8 mouse cellular contexts compared by ENCODE assay signal in genomic region chr11:44469646-44470431, GRCm38 (mm10). TPM values are rescaled to one million over a fixed set of nuclear protein-coding genes. Genes with fewer than 3 reads are reported as not detected.
DNase-seq lines count a peak whose midpoint lies in the region; ATAC-seq and TF ChIP-seq lines count a peak whose summit lies in the region.

No protein-coding gene starts in this region.

- DNase-seq in cerebellum, adult 2 months: no peak
- DNase-seq in cerebellum, postnatal 25 days: no peak
- no peak for DNase-seq in thymus, adult 2 months
- no peak for DNase-seq in thymus, postnatal 14 days
- DNase-seq in adrenal gland, postnatal 25 days: no peak

- WGBS in cerebellum, adult 2 months: under 1% methylated on average over 59 of the region's 59 CpGs
- 1% methylated on average over 59 of the region's 59 CpGs for WGBS in thymus, adult 2 months
- WGBS in heart, embryonic 15.5 days: under 1% methylated on average over 59 of the region's 59 CpGs
- WGBS in liver, embryonic 16.5 days (ENCODE audit: insufficient replicate concordance): under 1% methylated on average over 59 of the region's 59 CpGs
- WGBS in stomach, embryonic 14.5 days: under 1% methylated on average over 59 of the region's 59 CpGs

- H3K9ac ChIP-seq in heart, embryonic 15.5 days: peak overlapping the region; percentile 88
- H3K9ac ChIP-seq in liver, embryonic 16.5 days (ENCODE audit: low read depth, low read length): peak overlapping the region; percentile 98
- H3K9ac ChIP-seq in stomach, embryonic 14.5 days (replicated peaks; ENCODE audit: low read depth, low read length): peak overlapping the region; percentile 88

- peak overlapping the region; percentile 79 for H3K4me2 ChIP-seq in heart, embryonic 15.5 days
- peak overlapping the region; percentile 93 for H3K4me2 ChIP-seq in liver, embryonic 16.5 days (ENCODE audit: low read depth, low read length)
- peak overlapping the region; percentile 68 for H3K4me2 ChIP-seq in stomach, embryonic 14.5 days (replicated peaks; ENCODE audit: low read depth, low read length)

- peak overlapping the region; percentile 73 for H3K27ac ChIP-seq in cerebellum, adult 2 months (ENCODE audit: insufficient read depth, low read length)
- H3K27ac ChIP-seq in thymus, adult 2 months (ENCODE audit: control insufficient read depth, insufficient read depth, low read length): peak overlapping the region; percentile 66
- H3K27ac ChIP-seq in heart, embryonic 15.5 days: peak overlapping the region; percentile 93
- peak overlapping the region; percentile 100 for H3K27ac ChIP-seq in liver, embryonic 16.5 days (ENCODE audit: low read length)
- peak overlapping the region; percentile 91; the same call in 1 of the 2 replicates for H3K27ac ChIP-seq in stomach, embryonic 14.5 days (ENCODE audit: low read length)

- ATAC-seq in heart, embryonic 15.5 days (replicated peaks; ENCODE audit: insufficient number of reproducible peaks, insufficient read depth, low FRiP score, low read depth): peak; percentile 70
- ATAC-seq in liver, embryonic 16.5 days (ENCODE audit: low read depth): peak; percentile 87
- peak; percentile 75 for ATAC-seq in stomach, embryonic 14.5 days (ENCODE audit: insufficient number of reproducible peaks, insufficient read depth, low FRiP score, low read depth)

- TF ChIP-seq POLR2A in cerebellum, adult 2 months (IDR thresholded peaks at IDR 0.05; ENCODE audit: borderline replicate concordance, insufficient read depth, low read length): no peak
- no peak for TF ChIP-seq POLR2A in thymus, adult 2 months (IDR thresholded peaks at IDR 0.05; ENCODE audit: control insufficient read depth, extremely low read depth, insufficient read depth, low read length, poor library complexity)

- no peaks in the 10 kb centered on the region for H3K27me3 ChIP-seq in cerebellum, adult 2 months (ENCODE audit: control insufficient read depth, insufficient read depth, low read length)
- H3K27me3 ChIP-seq in thymus, adult 2 months (ENCODE audit: control insufficient read depth, insufficient read depth, low read length): no peaks in the 10 kb centered on the region
- H3K27me3 ChIP-seq in heart, embryonic 15.5 days: no peaks in the 10 kb centered on the region
- H3K27me3 ChIP-seq in liver, embryonic 16.5 days (ENCODE audit: control insufficient read depth, insufficient read depth, low read depth, low read length): no peaks in the 10 kb centered on the region
- no peaks in the 10 kb centered on the region for H3K27me3 ChIP-seq in stomach, embryonic 14.5 days (ENCODE audit: control insufficient read depth, insufficient read depth, low read length)

- H3K36me3 ChIP-seq in thymus, adult 2 months (ENCODE audit: control insufficient read depth, insufficient read depth, low read length): no peaks in the 10 kb centered on the region
- H3K36me3 ChIP-seq in heart, embryonic 15.5 days: peaks cover 6% of the 10 kb centered on the region
- peaks cover 3% of the 10 kb centered on the region for H3K36me3 ChIP-seq in liver, embryonic 16.5 days (ENCODE audit: control insufficient read depth, insufficient read depth)
- H3K36me3 ChIP-seq in stomach, embryonic 14.5 days (ENCODE audit: control insufficient read depth, insufficient read depth, low read length): no peaks in the 10 kb centered on the region; the same call in 1 of the 2 replicates

- H3K4me1 ChIP-seq in cerebellum, adult 2 months (ENCODE audit: control insufficient read depth, insufficient read depth, low read length): no peaks in the 10 kb centered on the region
- H3K4me1 ChIP-seq in thymus, adult 2 months (replicated peaks; ENCODE audit: control insufficient read depth, insufficient read depth, low read length): peaks cover 5% of the 10 kb centered on the region; the same call in 1 of the 2 replicates
- H3K4me1 ChIP-seq in heart, embryonic 15.5 days (replicated peaks): peaks cover 16% of the 10 kb centered on the region
- peaks cover 37% of the 10 kb centered on the region for H3K4me1 ChIP-seq in liver, embryonic 16.5 days (ENCODE audit: control insufficient read depth, low read depth, low read length)
- H3K4me1 ChIP-seq in stomach, embryonic 14.5 days (ENCODE audit: control insufficient read depth, insufficient read depth, low read length): peaks cover 6% of the 10 kb centered on the region; the same call in 1 of the 2 replicates

- H3K4me3 ChIP-seq in cerebellum, adult 2 months (replicated peaks; ENCODE audit: insufficient read depth, low read depth, low read length): peak overlapping the region; percentile 62
- H3K4me3 ChIP-seq in thymus, adult 2 months (ENCODE audit: control insufficient read depth, insufficient read depth, low read length): peak overlapping the region; percentile 85
- peak overlapping the region; percentile 95 for H3K4me3 ChIP-seq in heart, embryonic 15.5 days
- peak overlapping the region; percentile 99 for H3K4me3 ChIP-seq in liver, embryonic 16.5 days (ENCODE audit: low read depth, low read length)
- H3K4me3 ChIP-seq in stomach, embryonic 14.5 days (ENCODE audit: low read depth, low read length): peak overlapping the region; percentile 90

- H3K9me3 ChIP-seq in heart, embryonic 15.5 days (replicated peaks): no peaks in the 10 kb centered on the region
- H3K9me3 ChIP-seq in liver, embryonic 16.5 days (replicated peaks; ENCODE audit: control insufficient read depth, low read length): no peaks in the 10 kb centered on the region
- no peaks in the 10 kb centered on the region for H3K9me3 ChIP-seq in stomach, embryonic 14.5 days (ENCODE audit: control insufficient read depth, low read depth, low read length)

- TF ChIP-seq CTCF in cerebellum, adult 2 months (IDR thresholded peaks at IDR 0.05; ENCODE audit: borderline replicate concordance, insufficient read depth, low read depth, low read length): no peak
- no peak for TF ChIP-seq CTCF in thymus, adult 2 months (IDR thresholded peaks at IDR 0.05; ENCODE audit: borderline replicate concordance, control insufficient read depth, extremely low read depth, insufficient read depth, low read length, poor library complexity)

RNA-seq across cellular contexts. Expression of gene Ublcp1, which starts 0.5 kb away (rescaled TPM):
- 99.6 and 111 TPM in 2 replicates for polyA plus RNA-seq in cerebellum, adult 2 months (2012; rRNA removed)
- 10.1 and 10.7 TPM in 2 replicates for polyA plus RNA-seq in thymus, adult 2 months (2012; rRNA removed)
- polyA plus RNA-seq in heart, embryonic 15.5 days (2015; fragmentation: Nextera tagmentation; extraction: Ambion mirVana): 38.7 and 41.8 TPM in 2 replicates
- 41.6 and 44.0 TPM in 2 replicates for polyA plus RNA-seq in liver, embryonic 16.5 days (2015; fragmentation: Nextera tagmentation; extraction: Ambion mirVana)
- 61.9 and 62.0 TPM in 2 replicates for polyA plus RNA-seq in stomach, embryonic 14.5 days (2014; fragmentation: Nextera tagmentation; extraction: Ambion mirVana)
- 48.2 and 49.6 TPM in 2 replicates for total RNA-seq in adrenal gland, postnatal 25 days (2021)

RNA-seq across cellular contexts. Expression of gene Rnf145, which starts 48.9 kb away (rescaled TPM):
- 94.2 and 94.6 TPM in 2 replicates for polyA plus RNA-seq in cerebellum, adult 2 months (2012; rRNA removed)
- 361 and 669 TPM in 2 replicates for polyA plus RNA-seq in thymus, adult 2 months (2012; rRNA removed)
- polyA plus RNA-seq in heart, embryonic 15.5 days (2015; fragmentation: Nextera tagmentation; extraction: Ambion mirVana): 45.1 and 58.7 TPM in 2 replicates
- 46.0 and 49.5 TPM in 2 replicates for polyA plus RNA-seq in liver, embryonic 16.5 days (2015; fragmentation: Nextera tagmentation; extraction: Ambion mirVana)
- polyA plus RNA-seq in stomach, embryonic 14.5 days (2014; fragmentation: Nextera tagmentation; extraction: Ambion mirVana): 78.7 and 84.7 TPM in 2 replicates
- 61.7 and 111 TPM in 2 replicates for total RNA-seq in adrenal gland, postnatal 25 days (2021)
